Mouse (Mus musculus) lung, postnatal 36 days (tissue): ENCODE measurements at regions not wholly inside any gene's neighbourhood (a gene's known extent, or its start where the extent isn't known, plus 50 kb on each side); places are given as distances from the start of the nearest gene placed in this dataset.

ENCODE experiments used
- DNase-seq: peaks from one replicate; pipeline ENCODE4 v3.0.0; 2022; ENCODE audit warnings: mixed read lengths

DNA sequence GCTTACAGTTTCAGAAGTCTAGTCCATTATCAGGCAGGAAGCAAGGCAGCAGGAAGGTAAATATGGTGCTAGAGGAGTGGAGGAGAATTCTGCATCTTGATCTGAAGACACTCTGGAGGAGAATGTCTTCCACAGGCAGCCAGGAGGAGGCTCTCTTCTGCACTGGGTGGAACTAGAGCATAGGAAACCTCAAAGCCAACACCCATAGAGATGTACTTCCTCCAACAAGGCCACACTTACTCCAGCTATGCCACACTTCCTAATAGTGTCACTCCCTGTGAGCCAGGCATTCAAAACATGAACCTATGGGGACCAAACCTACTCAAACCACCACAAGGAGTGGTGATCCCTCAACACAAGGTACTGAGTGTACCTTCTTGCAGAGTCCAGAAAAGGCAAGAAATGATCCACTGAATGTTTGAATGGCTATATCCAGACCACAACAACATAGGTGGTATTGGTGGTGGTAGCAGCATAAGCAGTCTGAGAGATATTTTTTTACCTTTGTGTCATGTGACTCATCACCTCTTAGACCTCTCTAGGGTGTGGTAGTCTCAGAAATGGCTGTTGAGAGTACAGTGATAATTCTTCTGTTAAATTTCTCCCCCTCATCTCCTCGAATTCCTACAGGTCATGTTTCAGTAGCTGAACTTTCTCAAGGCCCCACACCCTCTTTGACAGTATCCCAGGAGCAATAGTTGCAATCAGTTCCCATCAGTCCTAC lies 152.3 kb upstream of the Mbnl1 start:
- peak; percentile 54 for DNase-seq

DNA sequence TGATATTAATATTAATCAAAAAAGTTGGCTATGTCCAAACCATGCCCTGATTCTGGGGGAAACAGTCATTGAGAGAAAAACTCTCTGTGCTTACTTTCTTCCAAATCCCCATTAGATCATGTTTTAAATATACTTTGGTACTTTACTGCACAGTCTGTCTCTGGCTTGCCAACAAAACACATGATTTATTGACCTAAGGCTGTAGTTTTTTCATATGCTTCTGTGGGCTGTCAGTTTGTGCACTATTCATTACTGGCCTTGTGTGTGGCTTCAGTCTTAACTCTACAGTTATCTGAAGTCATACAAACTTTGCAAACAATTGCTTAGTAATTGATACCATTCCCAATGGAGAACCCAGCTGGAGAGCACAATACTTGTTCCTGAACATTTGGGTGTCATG lies 149.1 kb upstream of the Mbnl1 start:
- no peak for DNase-seq

DNA sequence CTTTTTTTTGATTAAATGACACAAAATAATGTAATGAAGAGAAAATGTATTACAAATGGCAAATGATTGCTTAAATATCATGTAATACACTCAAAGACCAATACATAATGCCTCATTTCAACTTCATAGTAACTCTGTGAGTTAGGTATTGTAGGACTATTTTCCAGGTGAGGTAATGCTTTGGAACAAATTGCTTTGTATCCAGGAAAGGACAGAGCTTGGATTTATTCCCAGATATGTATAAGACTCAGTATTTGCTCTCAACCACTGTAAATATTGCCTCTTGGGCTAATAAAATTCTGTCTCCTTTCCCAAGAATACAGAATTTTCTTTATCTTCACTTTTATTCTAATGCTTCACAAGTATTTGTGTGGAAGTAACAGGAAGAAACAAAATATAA lies 148.2 kb upstream of the Mbnl1 start:
- no peak for DNase-seq

DNA sequence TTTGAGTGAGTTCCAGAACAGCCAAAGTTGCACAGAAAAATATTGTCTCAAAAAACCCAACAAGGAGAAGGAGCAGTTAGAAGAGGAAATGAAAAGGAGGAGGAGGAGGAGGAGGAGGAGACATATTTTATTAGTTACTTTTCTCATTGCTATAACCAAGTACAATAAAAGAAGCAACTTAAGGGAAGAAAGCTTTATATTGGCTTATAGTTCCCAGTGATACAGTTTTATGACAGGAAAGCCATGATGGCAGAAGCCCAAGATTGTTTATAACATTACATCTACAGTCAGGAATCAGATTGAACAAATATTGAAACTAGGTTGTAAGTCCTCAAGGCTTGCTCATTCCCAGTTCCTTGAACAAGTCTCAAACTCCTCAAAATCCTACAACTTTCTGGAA lies 147.7 kb upstream of the Mbnl1 start:
- DNase-seq: no peak

DNA sequence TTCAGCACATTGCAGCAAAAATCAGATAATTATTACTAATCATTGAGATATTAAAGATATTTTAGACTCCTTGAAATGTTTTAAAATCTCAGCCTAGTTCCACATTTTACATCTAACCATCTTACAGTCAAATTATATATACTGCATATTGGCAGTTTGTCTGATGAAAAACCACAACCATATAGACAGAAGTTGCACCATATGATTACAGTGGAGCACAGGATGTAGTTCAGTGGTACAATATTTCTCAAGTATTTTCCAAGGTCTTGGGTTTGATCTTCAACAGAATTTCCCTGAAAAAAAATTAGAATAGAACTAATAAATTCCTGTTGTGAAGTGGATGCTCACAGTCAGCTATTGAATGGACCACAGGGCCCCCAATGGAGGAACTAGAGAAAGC lies 140.2 kb upstream of the Mbnl1 start:
- DNase-seq: no peak

DNA sequence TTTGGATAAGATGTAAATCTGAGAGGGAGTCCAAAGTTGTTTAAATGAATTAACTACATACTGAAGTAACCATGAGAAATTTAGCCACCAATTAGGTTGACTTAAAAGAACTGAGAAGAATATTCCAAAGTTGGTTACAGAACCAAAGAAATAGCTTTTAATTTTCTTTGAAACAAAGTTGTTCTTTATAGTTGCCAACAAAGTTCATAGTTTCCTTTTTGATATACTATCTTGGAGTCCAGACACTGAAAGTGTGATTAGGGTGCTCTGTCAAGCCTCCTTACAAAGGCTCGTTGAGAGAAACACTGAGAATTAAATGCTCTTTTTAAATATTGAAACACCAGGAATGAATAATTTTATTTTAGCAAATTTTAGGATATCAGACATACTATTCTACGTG lies 139.0 kb upstream of the Mbnl1 start:
- DNase-seq: no peak

DNA sequence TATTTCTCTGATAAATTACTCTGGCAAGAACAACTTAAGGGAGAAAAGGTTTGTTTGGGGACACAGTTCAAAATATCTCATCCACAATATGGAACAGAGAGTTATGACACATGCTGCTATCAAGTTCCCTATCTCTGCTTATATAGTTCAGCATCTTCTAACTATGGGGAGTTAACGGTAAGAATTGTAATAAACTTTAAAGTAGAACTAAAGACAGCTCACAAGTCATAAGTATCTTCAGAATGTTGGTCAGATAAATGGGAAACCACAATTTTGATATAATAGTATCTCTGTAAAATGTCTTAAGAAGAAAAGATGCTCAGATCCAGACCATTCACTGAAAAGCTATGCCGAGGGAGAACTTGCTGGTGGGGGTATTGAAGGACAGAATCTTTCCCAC lies 138.5 kb upstream of the Mbnl1 start:
- no peak for DNase-seq

DNA sequence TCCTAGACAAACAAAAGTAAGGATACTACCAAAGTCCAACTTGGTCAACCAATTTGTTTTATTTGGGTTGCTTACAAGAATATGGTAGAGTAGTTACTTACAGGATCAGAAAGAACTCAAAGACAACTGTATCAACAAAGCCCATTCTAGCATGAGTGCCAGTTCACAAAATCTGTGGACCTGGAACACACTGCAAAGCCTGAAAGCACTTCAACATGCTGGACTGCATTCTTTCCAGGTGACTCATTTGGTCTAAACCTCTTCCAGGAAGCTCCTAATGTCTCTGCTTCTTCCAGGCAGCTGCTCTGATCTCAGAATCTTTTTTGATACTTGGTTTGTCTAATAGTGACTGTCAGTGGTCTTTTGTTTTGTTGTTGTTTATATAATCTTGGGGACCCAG lies 126.2 kb upstream of the Mbnl1 start:
- DNase-seq: peak; percentile 89

DNA sequence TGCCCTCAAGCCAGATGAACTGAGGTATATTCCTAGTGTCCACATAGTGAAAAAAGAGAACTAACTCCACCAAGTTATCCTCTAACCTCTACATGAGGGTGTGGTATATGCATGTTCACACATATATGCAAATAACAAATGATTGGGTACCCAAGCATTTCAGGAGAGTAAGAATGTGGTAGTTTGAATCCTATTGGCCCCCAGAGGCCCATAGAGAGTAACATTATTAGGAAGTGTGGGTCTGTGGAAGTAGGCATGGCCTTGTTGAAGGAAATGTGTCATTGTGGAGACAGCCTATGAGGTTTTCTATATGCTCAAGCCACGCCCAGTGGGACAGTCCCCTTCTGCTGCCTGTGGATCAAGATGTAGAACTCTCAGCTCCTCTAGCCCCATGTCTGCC lies 125.6 kb upstream of the Mbnl1 start:
- no peak for DNase-seq

DNA sequence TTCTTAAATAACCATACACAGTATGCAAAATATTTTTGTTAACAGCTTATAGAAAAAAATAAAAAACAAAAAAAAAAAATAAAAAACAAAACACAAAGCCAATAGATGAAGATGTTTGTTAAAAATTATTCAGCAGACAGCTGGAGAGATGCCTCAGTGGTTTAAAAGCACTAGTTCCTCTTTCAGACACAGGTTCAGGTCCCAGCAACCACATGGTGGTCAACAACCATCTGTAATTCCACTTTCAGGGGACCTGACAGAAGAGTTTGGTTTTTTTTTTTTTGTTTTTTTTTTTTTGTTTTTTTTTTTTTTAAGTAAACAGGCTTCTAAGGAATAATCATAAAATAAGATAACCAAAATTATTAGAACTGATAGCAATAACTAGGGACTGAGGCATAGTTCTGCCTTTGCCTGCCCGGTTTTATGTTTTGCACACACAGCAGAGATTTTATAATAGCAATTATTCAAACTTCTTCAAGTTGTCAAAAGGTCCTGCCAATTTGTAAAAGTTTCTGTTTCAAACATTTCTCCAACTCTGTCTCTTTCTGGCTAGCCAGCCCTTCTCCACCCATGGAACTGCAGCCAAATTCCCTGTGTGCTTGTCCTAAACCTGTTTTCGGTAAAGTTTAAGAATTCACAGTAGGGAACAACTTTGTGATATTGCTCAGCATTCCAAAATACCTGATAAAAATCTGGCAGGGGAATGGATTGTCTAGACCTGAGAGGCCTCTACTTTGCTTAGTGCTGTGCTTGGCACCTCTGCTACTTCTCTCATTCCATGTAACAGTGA lies 101.3 kb upstream of the Mbnl1 start:
- DNase-seq: peak; percentile 12

DNA sequence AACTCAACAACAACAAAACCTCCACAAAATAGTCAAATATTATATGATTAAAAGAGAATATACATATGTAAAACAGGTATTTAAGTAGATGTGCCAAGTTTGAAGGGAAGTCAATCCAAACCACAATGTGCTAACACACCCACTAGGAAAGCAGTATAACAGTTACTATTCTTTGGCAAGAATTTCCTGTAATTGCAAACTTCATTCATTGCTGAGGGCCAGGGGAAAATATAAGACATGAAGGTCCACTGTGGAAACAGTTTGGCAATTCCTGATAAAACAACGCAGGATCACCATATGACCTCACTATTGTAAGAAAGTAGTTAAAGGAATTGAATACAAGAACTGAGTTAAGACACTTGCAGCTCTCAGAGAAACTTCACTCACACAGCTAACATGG lies 99.0 kb upstream of the Mbnl1 start:
- DNase-seq: no peak

DNA sequence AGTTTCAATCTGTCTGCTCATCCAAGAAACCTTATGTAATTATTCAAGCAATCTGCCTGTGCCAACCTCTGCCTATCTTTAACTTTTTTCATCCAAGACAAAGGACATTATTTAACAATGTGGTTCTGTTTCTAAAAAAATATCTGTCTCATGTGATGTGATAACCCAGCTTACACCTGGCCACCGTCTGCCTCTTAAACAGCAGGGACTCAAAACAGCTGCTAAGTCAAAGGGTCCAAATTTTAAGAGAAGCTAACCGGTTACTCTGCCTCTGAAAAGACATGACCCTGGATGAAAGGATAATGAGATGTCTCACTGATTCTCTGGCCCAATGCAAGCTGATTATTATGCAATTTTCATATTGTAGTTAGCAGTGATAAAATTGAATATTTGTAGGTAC lies 84.0 kb upstream of the Mbnl1 start:
- DNase-seq: no peak

DNA sequence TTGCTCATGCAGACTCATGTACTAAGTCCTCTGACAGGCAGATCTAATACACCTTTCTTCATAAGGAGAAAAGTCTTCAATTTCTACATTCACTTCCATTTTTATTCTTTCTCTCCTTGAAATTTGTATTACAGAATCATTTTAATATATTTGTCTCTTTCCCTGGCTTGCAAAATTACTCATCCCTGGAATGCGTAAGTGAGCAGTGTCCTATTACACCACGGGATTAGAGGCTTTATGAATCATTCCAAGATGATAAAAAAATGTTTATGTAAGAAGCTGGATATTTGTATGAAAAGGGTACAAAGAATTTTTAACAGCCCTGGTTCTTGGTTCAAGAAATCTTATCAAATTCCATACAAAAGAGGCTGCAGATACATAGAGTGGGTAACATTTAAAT lies 83.6 kb upstream of the Mbnl1 start:
- no peak for DNase-seq

DNA sequence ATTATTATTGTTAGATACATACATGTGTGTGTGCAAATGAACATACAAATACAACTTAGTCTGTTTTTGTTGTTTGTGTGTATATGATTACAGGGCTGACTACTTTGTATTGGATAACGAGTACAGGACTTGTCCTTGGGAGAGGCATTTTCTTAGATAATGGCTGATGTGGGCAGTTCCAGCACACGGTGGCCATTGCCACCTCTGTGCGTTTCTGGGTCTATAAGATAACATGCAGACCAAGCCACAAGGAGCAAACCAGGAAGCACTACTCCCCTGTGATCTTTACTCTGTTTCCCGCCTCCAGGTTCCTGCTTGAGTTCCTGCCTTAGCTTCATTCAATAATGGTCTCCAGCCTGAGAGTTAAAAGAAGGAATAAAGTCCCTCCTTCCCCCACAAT lies 77.3 kb upstream of the Mbnl1 start:
- no peak for DNase-seq

DNA sequence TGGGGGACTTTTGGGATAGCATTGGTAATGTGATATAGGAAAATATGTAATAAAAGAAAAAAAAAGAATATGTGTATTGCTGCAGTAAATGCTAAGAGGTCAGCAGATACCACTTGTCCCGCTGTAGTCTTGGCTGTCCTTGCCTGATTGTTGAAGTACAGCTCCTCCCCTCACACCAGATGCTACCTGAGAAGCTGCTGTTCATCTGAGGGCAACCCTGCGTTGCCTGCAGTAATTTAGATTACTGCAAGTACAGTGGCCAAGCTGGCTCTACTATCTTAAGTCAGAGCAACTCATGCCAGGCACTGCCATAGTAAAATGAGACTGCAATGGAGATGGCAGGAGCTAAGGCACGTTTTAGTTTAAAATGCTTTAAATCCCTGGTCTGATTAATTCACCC lies 75.7 kb upstream of the Mbnl1 start:
- DNase-seq: no peak

DNA sequence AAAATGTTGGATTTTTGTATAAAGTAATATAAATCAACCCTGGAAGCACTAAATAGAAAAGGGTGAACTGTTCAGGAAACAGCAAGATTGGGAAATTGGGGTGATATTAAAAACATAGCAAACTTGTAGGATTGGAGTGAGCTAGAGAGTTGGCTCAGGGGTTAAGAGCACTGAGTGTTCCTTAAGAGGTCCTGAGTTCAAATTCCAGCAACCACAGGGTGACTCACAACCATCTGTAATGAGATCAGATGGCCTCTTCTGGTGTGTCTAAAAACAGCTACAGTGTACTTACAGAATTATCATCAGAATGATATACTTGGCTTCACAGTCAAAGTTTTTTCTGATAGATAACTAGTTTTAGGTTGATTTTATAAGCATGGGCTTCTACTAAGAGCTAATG lies 73.8 kb upstream of the Mbnl1 start:
- no peak for DNase-seq

DNA sequence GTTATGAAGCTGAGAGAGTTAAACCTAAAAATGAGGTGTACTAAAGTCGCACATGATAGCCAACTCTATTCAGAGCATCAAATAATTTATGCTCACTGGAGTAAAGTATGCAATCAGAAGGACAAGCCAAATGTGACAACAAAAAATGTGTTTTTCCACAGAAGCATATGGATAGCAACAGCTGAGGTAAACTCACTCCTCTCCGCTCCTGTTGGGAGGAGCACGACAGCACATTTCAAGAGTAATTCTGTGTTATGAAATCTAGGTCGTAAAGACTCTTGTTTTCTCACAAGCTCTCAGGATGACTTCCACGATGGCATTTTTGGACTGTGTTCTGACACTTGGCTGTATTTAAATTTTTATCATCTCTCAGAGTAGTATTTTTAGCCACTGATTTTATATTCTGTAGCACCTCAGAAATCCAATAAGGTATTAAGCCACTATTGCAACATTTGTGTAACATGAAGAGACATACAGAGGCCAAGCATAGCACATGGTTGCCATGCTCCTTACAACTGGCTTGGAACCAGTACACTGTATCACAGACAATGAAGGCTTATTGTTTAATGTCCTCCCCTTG lies 70.3 kb upstream of the Mbnl1 start:
- no peak for DNase-seq

DNA sequence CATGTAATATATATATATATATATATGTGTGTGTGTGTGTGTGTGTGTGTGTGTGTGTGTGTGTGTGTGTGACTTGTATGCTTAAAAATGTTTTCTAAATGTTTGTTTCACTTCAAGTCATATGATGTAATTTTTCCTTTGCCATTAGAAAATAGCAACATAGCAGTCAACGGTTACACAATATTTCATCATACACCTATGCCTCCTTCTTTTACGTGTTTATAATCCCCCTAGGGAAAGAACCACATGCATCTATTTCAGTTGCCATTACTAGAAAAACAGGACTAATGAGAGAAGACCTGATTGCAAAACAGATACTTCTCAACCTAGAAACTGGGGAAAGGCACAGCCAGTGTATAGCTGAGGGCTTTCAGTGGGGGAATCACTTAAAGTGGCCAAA lies 65.2 kb upstream of the Mbnl1 start:
- DNase-seq: no peak

DNA sequence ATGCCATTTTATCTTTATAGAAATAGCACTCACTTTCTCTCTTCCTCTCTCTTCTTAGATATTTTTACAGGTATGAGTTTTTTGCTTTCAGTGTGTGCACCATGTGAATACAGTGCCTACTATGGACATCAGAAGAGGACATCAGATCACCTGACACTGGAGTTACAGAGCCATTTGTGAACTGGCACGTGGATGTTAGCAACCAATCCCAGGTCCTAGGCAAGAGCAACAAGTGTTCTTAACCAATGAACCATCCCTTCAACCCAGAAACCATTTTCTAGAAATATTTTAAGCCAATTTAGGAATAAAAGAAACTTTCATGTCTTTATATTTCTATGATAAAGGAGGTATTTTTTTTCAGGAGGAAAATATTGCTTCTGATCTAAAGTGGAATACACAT lies 64.7 kb upstream of the Mbnl1 start:
- DNase-seq: peak; percentile 17

DNA sequence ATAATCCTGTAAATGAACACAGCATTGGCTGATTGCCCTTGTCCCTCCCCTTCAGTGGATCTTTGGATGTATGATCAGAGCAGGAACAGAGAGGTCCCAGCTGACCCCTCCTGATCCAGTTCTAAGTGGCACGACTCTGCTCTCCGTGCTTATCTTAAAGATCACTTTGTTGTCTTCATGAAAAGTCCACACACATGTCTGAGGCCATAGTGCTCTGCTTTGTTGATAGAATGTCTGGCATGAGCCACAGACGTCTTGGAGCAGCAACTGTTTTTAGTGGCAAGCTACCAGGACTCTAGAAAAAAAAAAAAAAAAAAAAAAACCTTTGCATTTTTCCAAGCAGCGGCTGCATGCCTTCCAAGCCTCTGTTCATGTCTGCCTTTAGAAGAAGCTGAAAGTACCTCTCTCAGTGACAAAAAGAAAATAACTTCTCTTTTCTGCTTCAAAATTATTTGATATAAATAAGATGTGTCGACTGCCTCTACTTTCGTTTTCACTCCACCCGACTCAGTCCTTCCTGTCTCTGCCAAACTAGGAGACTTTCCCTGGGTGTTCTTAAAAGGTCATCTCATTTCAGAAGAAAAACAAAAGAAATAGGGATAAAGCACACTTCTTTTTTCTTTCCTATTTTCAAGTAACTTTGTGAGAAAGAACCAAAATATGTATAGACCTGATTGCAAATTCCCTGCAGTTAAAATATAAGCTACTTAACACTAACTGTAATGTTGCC lies 63.9 kb upstream of the Mbnl1 start:
- peak; percentile 70 for DNase-seq

DNA sequence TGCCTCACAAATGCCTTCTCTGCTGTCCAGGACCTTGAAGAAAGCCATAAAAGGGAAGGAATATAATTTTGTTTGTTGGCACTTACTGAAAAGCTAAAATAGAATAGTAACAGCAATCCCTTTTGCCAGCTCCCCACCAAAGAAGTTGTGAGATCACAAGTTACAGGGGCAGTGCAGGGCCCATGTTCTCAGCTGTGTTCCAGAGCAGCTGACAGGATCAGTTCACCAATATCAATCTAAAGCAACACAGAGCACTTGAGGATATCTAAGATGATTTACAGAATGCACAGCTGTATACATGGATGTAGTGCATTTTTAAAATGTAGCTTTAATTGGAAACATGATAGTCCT lies 63.4 kb upstream of the Mbnl1 start:
- peak; percentile 37 for DNase-seq

DNA sequence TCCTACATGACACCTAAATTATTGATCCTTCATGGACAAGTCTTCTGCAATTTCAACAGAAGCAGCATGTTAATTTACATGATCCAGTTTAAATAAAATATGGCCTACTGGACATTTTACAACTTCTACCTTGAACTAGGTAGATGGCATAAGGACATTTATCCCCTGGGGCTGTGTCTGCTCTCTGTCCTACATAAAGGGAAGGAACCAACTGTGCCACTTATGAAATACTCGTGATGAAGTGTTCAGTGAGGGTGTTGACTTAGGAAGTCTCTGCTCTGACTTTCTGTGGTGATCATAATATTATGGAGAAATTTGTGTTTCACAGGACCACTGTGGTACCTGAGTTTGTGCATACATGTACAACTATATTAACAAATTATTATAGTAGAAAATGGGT lies 60.9 kb upstream of the Mbnl1 start:
- DNase-seq: peak; percentile 61

DNA sequence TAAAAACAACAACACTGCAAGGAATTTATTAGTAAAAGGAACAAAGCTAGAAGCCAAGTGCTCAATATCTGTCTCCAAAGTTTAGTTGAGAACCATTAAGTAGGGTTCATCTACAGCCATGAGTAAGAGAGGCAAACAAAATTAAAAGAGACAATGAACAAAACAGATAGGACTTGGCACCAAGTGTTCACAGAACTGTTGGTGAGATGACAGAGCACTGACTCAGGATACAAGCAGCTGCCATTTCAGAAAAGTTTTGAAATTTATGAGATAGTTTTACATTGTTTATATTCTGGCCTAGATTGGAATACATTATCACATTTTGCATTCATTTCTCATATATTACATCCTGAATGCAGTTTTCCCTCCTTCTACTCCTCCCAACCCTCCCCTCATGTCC lies 60.4 kb upstream of the Mbnl1 start:
- DNase-seq: no peak

DNA sequence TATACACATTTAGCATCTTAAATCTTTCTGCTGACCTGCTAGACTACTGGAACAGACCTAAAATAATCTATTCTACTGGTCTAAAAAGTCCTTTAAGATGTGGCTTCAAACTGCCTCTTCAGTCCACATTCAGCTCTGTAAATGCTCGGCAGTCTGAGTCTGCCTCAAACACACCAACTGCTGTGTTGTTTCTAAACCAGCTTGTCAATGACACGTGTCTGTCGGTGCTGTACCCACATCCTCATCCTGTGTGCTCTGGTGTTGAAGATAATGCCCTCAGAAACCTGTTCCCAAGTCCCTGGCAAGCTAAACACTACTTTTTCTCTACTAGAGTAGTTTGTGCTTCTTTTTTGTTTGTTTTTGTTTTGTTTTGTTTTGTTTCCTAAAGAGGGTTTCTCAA lies 58.9 kb upstream of the Mbnl1 start:
- no peak for DNase-seq
